Mouse (Mus musculus): ENCODE results near the gene Arap1. TPM values are rescaled to one million over a fixed set of nuclear protein-coding genes. Genes with fewer than 3 reads are reported as not detected.

The Arap1 gene
- polyA plus RNA-seq, 1 experiment = 363 TPM

DNA sequence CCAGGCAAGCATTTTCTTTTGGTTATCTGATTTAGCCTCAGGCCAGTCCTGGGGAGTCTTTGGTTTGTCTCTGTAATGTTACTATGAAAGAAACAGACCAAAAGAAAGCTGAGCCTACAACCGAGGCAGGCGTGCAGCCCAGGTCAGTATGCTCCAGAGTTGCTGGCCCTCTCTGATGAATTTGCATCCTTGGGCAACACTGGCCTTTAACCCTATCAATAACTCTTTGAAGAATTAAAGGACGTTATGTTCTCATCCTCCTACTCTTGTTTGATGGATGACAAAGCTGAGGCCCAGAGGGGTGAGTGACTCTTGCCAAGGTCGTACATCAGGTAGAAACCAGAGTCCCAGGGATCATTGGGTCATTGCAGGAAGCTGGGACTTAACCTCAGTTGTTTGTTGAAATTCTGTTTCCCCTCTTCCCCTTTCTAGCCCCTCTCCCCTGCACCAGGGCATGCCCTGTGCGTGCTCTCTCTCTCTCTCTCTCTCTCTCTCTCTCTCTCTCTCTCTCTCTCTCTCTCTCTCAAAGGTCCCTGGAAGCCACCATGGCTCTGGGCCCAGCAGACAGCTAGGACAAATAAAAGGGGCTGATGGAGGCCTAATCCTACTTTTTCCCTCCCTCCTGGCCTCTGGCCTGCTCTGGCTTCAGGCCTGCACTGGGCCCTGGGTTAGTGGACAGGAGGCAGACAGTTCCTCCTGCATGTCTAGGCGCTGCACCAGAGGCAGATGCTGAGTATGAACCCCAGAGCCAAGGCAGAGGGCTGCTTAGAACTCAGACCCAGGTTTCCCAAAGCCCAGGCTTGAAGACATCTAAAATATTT lies 23.5 kb upstream of the Arap1 start:
- Histone ChIP-seq H3K4me1 (ENCODE audit: control insufficient read depth, insufficient read depth, low read length) (peaks cover 7% of the 10 kb centered on the region; the same call in 1 of the 2 replicates), H3K4me3 (ENCODE audit: insufficient read depth, low read length) (no peak overlapping the region), H3K27ac (ENCODE audit: insufficient read depth, low read depth, low read length) (no peak overlapping the region)
- TF ChIP-seq POLR2A (IDR thresholded peaks at IDR 0.05; ENCODE audit: borderline replicate concordance, low read depth, low read length) = no peak
- no peak for TF ChIP-seq CTCF (IDR thresholded peaks at IDR 0.05; ENCODE audit: low read depth, low read length)

DNA sequence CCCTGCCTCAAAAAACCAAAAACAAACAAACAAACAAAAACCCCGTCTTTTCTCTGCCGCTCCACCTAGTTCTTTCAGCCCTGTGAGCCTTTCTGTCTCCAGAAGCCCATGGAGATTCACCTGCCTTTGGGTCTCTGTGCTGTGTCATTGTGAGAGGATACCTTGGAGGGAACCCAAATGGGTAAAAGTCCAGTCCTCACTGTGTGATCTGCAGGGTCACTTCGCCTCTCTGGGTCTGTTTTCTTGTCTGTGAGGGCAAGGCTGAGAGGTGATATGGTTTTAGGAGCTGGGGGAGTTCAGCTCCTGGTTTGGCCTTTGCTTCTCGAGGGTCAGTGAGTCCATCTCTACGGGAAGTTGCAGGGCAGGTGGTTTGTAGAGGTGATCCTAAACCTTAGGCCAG lies 21.9 kb upstream of the Arap1 start:
- H3K4me1 ChIP-seq (ENCODE audit: control insufficient read depth, insufficient read depth, low read length) = peaks cover 10% of the 10 kb centered on the region
- no peak overlapping the region for H3K4me3 ChIP-seq (ENCODE audit: insufficient read depth, low read length)
- TF ChIP-seq CTCF (IDR thresholded peaks at IDR 0.05; ENCODE audit: low read depth, low read length) = no peak
- TF ChIP-seq POLR2A (IDR thresholded peaks at IDR 0.05; ENCODE audit: borderline replicate concordance, low read depth, low read length) = no peak
- no peak overlapping the region for H3K27ac ChIP-seq (ENCODE audit: insufficient read depth, low read depth, low read length)

DNA sequence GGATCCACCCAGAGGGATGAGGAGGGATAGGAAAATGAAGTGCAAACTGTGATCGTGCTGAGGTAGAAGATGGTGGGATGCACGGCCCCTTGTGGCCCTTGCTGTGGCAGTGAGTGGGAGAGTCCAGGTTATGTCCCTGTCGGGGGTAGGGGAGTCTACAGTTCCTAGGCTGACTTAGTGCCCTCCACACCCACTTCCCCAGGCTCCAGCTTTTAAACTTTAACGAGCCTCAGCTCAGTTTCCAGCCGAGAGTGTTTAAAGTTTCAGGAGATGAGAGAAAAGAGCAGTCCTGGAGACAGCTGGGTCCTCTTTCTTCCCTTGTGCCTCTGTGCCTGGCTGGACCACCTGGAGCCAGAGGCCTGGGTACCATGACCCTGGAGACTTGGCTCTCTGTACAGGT lies 20.6 kb upstream of the Arap1 start:
- TF ChIP-seq POLR2A (IDR thresholded peaks at IDR 0.05; ENCODE audit: borderline replicate concordance, low read depth, low read length) (no peak), CTCF (IDR thresholded peaks at IDR 0.05; ENCODE audit: low read depth, low read length) (no peak)
- Histone ChIP-seq H3K27ac (ENCODE audit: insufficient read depth, low read depth, low read length) (no peak overlapping the region), H3K4me3 (ENCODE audit: insufficient read depth, low read length) (no peak overlapping the region), H3K4me1 (ENCODE audit: control insufficient read depth, insufficient read depth, low read length) (peaks cover 9% of the 10 kb centered on the region)

DNA sequence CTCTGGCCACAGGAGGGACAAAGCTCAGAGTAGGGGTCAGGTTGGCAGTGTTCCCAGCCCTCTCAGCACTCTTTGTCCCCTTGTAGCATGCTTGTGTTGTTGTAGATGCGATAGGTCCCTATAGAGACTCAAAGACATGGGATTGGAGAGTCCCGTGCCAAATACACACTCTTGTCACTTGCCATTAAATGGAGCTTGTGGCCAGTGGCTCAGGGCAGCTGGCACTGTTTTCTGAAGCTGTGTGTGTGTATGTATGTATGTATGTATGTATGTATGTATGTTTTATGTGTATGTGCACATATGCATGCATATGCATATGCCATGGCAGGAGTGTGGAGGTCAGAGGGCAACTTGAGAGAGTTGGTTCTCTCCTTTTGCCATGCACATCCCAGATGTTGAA lies 20.1 kb upstream of the Arap1 start:
- H3K4me3 ChIP-seq (ENCODE audit: insufficient read depth, low read length) = no peak overlapping the region
- peaks cover 9% of the 10 kb centered on the region for H3K4me1 ChIP-seq (ENCODE audit: control insufficient read depth, insufficient read depth, low read length)
- TF ChIP-seq CTCF (IDR thresholded peaks at IDR 0.05; ENCODE audit: low read depth, low read length) = no peak
- TF ChIP-seq POLR2A (IDR thresholded peaks at IDR 0.05; ENCODE audit: borderline replicate concordance, low read depth, low read length) = no peak

DNA sequence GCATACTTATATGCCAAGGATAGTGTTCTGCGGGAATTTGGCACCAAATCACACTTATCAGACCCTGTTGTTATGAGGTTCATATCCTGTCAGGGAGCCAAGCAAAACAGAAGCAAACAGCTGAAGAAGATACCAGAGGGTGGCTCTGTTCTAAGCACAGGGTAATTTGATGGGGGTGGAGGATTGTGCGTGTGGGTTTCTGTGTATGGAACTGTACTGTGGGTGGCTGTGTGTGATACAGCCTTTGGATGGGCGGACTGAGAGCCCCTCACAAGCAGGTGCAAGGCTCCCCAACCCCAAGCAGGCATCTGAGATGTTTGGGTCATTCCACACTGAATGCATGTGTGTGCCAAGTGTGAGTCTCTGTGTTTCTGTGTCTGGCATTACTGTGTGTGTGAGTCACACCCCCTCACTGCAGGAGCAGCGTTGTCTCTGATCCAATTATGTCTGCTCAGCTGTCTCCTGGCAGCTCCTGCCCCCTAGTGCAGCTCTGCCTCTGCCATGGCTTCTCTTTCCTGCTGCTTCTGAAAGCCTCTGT lies 19.2 kb upstream of the Arap1 start:
- Histone ChIP-seq H3K4me3 (ENCODE audit: insufficient read depth, low read length) (no peak overlapping the region), H3K4me1 (ENCODE audit: control insufficient read depth, insufficient read depth, low read length) (peaks cover 9% of the 10 kb centered on the region), H3K27ac (ENCODE audit: insufficient read depth, low read depth, low read length) (no peak overlapping the region)
- TF ChIP-seq CTCF (IDR thresholded peaks at IDR 0.05; ENCODE audit: low read depth, low read length) = no peak
- no peak for TF ChIP-seq POLR2A (IDR thresholded peaks at IDR 0.05; ENCODE audit: borderline replicate concordance, low read depth, low read length)

More for the DNA sequence above, 20.1 kb upstream of the Arap1 start:
- H3K27ac ChIP-seq (ENCODE audit: insufficient read depth, low read depth, low read length) = no peak overlapping the region

DNA sequence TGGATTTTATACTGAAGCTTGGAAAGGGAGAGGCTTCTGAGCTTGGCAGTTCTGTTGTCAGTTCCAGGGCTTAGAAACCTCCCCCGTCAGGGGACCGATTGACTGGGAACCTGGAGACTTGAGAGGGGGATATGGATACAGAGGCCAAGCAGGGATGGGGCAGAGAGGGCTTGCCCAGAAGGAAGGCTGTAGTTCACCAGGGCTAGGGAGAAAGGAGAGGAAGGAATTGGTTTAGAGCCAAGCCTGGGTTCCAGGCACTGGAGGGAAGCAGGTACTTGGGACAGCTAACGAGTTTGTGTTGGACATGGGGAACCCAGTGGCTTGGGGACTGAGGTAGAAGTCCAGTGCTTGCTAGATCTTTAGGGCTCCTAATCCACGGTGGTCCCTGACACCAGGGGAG lies 18.3 kb upstream of the Arap1 start:
- H3K4me1 ChIP-seq (ENCODE audit: control insufficient read depth, insufficient read depth, low read length) = peaks cover 9% of the 10 kb centered on the region
- H3K4me3 ChIP-seq (ENCODE audit: insufficient read depth, low read length) = no peak overlapping the region
- TF ChIP-seq CTCF (IDR thresholded peaks at IDR 0.05; ENCODE audit: low read depth, low read length) = no peak
- no peak for TF ChIP-seq POLR2A (IDR thresholded peaks at IDR 0.05; ENCODE audit: borderline replicate concordance, low read depth, low read length)
- H3K27ac ChIP-seq (ENCODE audit: insufficient read depth, low read depth, low read length) = no peak overlapping the region

DNA sequence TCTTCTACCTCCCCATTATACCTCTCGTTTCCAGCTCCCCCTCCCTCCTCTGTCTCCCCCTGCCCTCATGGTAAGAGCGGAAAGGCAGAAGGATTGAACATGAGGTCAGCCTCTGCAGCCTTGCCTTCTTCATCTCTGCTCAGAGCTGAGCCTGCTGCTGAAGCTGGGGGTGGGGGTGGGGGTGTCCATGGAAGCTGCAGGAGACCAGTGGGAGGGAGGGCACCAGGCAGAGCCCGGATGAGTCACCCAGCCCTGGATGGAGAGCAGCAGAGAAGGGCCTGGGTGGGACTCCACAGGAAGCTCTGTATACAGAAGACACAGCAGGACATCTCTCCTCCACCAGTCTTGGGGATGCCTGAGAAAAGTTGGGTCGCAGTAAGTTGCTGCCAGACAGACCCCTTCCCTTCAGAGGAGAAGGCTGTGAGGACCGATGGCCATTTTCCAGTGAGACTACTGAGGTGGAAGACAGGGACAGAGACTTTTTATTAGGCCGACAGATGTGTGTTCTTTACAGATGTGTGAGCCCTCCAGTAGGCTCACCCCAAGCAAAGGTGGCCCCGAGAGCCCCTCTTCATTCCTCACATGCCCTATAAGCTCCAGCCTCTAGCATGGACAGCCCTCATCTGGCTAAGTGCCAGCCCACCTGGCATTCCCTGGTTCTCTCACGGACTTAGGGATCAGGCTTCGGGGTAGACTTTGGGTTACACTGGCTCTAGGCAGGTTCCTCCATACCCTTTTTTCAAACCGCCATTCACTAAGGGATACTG lies 17.6 kb upstream of the Arap1 start:
- H3K4me1 ChIP-seq (ENCODE audit: control insufficient read depth, insufficient read depth, low read length) = peaks cover 9% of the 10 kb centered on the region
- H3K27ac ChIP-seq (ENCODE audit: insufficient read depth, low read depth, low read length) = no peak overlapping the region
- no peak overlapping the region for H3K4me3 ChIP-seq (ENCODE audit: insufficient read depth, low read length)
- TF ChIP-seq CTCF (IDR thresholded peaks at IDR 0.05; ENCODE audit: low read depth, low read length) (no peak), POLR2A (IDR thresholded peaks at IDR 0.05; ENCODE audit: borderline replicate concordance, low read depth, low read length) (no peak)

DNA sequence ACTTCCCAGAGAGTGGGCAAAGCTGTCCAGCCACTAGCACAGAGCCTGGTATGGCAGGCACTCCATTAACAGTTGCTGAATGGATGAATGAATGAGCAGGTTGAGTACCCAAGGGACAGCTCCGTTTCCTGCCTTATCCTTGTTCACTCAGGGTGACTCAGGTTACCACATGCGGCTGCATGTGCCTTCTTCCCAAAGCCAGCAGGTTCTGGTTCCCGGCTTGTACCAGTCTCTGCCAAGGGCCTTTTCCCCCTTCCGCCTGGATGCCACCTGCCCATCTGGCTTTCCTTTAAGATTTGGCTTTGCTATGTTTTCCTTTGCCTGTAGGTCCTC lies 17.1 kb upstream of the Arap1 start:
- no peak for TF ChIP-seq POLR2A (IDR thresholded peaks at IDR 0.05; ENCODE audit: borderline replicate concordance, low read depth, low read length)
- TF ChIP-seq CTCF (IDR thresholded peaks at IDR 0.05; ENCODE audit: low read depth, low read length) = no peak
- H3K27ac ChIP-seq (ENCODE audit: insufficient read depth, low read depth, low read length) = no peak overlapping the region
- no peak overlapping the region for H3K4me3 ChIP-seq (ENCODE audit: insufficient read depth, low read length)
- H3K4me1 ChIP-seq (ENCODE audit: control insufficient read depth, insufficient read depth, low read length) = peaks cover 9% of the 10 kb centered on the region

DNA sequence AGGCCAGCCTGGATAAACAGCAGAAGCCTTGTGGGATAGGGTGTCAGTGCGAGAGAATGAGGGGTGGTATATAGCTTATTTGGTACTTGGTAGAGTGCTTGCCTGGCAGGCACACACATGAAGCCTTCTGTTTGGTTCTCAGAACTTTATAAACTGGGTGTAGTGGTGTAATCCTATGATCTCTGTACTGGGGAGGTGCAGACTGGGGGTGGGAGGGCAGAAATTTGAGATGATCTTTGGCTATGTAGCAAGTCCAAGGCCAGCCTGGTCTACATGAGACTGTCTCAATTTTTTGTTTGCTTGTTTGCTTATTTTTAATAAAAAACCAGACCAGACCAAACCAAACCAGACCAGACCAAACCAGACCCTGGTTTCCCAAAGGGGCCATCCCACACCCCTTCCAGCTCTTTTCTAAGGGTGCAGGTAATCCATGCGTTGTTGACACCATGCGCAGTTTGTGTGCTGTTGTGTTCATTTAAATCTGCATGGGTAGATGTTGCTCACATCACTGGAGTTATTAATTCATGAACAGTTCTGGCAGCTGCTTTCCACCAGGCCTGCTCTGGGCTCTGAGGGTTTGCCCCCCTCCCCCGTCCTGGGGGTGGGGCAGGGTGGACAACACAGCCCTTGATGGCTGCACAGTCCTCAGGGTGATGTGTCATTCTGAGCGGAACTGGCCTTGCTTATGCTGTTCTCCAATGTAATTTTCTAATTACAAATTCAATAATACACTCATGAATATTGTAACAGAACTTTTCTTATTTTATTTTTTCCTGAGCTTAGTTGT lies 15.6 kb upstream of the Arap1 start:
- TF ChIP-seq CTCF (IDR thresholded peaks at IDR 0.05; ENCODE audit: low read depth, low read length) (no peak), POLR2A (IDR thresholded peaks at IDR 0.05; ENCODE audit: borderline replicate concordance, low read depth, low read length) (no peak)
- H3K27ac ChIP-seq (ENCODE audit: insufficient read depth, low read depth, low read length) = no peak overlapping the region
- H3K4me1 ChIP-seq (ENCODE audit: control insufficient read depth, insufficient read depth, low read length) = peaks cover 4% of the 10 kb centered on the region; the same call in 1 of the 2 replicates
- no peak overlapping the region for H3K4me3 ChIP-seq (ENCODE audit: insufficient read depth, low read length)

Measured in bone marrow macrophage, adult 2 months (primary cell).